In genomic region chr5:33005442-33006145, GRCm38 (mm10) we compare ENCODE assay signal across 12 mouse cellular contexts. TPM values are rescaled to one million over a fixed set of nuclear protein-coding genes. Genes with fewer than 3 reads are reported as not detected.
DNase-seq lines count a peak whose midpoint lies in the region; ATAC-seq lines count a peak whose summit lies in the region.
"Had no signal": no experiment of that assay in that cellular context is flagged by ENCODE, and none has a peak within 500 bp of the region (broad histone marks: within the 10 kb centered on the region; RNA-seq: fewer than 3 reads in every experiment).

No protein-coding gene starts in this region.

- peak; percentile 47 for ATAC-seq in frontal cortex, adult (ENCODE audit: low TSS enrichment)
- ATAC-seq in cerebellum, adult (ENCODE audit: insufficient number of reproducible peaks, low FRiP score, low TSS enrichment) = no peak

- no peak for DNase-seq in frontal cortex, postnatal 10 days (ENCODE audit: low spot score in 2 of 2)
- DNase-seq in right cerebral cortex, adult 18-20 months = peak; percentile 75
- DNase-seq in right cerebral cortex, postnatal 4 days = no peak
- DNase-seq in left cerebral cortex, adult 8-10 months (ENCODE audit: low spot score in 2 of 2) = peak; percentile 50 to 69
- peak; percentile 87 for DNase-seq in telencephalon, adult 2 months (ENCODE audit: low read depth, low spot score)
- no peak for DNase-seq in T-cell, adult 2 months (ENCODE audit: low spot score)
- DNase-seq: gastrocnemius, postnatal 25 days; kidney, postnatal 25 days; liver; lung, postnatal 4 days had no signal

RNA-seq across cellular contexts. Expression of gene Ywhah, which starts 13.0 kb away (rescaled TPM):
- 1,000 to 10,000 TPM in 2 of 4 experiments, 100 to 1,000 TPM in 2; 903 to 1,086 (median 994) TPM for total RNA-seq in left cerebral cortex, adult 8-10 months (2022)

Comparison
In these comparisons a context has a peak if more than half of its experiments do, and no peak if none do; other contexts are left out.
1. DNase-seq: peak in right cerebral cortex, adult 18-20 months (single experiment), left cerebral cortex, adult 8-10 months (2 of 2) and telencephalon, adult 2 months (single experiment); none in frontal cortex, postnatal 10 days (0 of 2), right cerebral cortex, postnatal 4 days (single experiment) and T-cell, adult 2 months (single experiment).